Mouse (Mus musculus) neural tube, embryonic 15.5 days (tissue): ENCODE measurements around the gene Scd2. TPM values are rescaled to one million over a fixed set of nuclear protein-coding genes. Genes with fewer than 3 reads are reported as not detected.
A peak's percentile ranks its signal among the peaks of the same experiment; 100 is the strongest.

Experiments
- ATAC-seq: fragments of 200-750 bp; cut with Nextera tagmentation; 2 replicates; pipeline ENCODE4 v1.8.0; 2017; ENCODE audit warnings: mild to moderate bottlenecking, moderate TSS enrichment, moderate library complexity; ENCODE audit not compliant: low FRiP score
- H3K27ac ChIP-seq: fragments of 300-500 bp; sonication (generic); replicated peaks from 2 replicates; pipeline ENCODE4 v1.5.1; 2015; ENCODE audit warnings: mild to moderate bottlenecking, inconsistent platforms
- H3K27me3 ChIP-seq: fragments of 300-500 bp; sonication (generic); replicated peaks from 2 replicates; pipeline ENCODE4 v1.6.1; 2015; ENCODE audit warnings: inconsistent platforms
- H3K36me3 ChIP-seq: fragments of 300-500 bp; sonication (generic); 2 replicates; pipeline ENCODE4 v1.6.1; 2015; ENCODE audit warnings: inconsistent platforms
- H3K4me1 ChIP-seq: fragments of 300-500 bp; sonication (generic); 2 replicates; pipeline ENCODE4 v1.6.1; 2015; ENCODE audit warnings: inconsistent platforms
- H3K4me2 ChIP-seq: fragments of 300-500 bp; sonication (generic); 2 replicates; pipeline ENCODE4 v1.6.1; 2015; ENCODE audit warnings: inconsistent platforms, mild to moderate bottlenecking, moderate library complexity
- H3K4me3 ChIP-seq: fragments of 300-500 bp; sonication (generic); replicated peaks from 2 replicates; pipeline ENCODE4 v1.5.1; 2015; ENCODE audit warnings: mild to moderate bottlenecking, inconsistent platforms
- H3K9ac ChIP-seq: fragments of 300-500 bp; sonication (generic); replicated peaks from 2 replicates; pipeline ENCODE4 v1.6.1; 2015; ENCODE audit warnings: mild to moderate bottlenecking, inconsistent platforms
- H3K9me3 ChIP-seq: fragments of 300-500 bp; sonication (generic); replicated peaks from 2 replicates; pipeline ENCODE4 v1.6.1; 2016; ENCODE audit warnings: inconsistent platforms
- WGBS: fragments of 180-500 bp; shearing (Covaris S2); methylation state at CpG from one replicate; pipeline ENCODE4 v1.1.7; 2015; ENCODE audit warnings: mixed read lengths; 5-methylcytosine and 5-hydroxymethylcytosine counted together
- polyA plus RNA-seq: library from polyadenylated mRNA; unstranded; fragments of >200 nt; fragmentation: Nextera tagmentation; extraction: Ambion mirVana; gene quantifications from 2 replicates; pipeline ENCODE4 v1.2.1, GENCODE M21; 2015

Scd2 gene
- polyA plus RNA-seq, 1 experiment from 2014 or later, result 264 TPM

DNA sequence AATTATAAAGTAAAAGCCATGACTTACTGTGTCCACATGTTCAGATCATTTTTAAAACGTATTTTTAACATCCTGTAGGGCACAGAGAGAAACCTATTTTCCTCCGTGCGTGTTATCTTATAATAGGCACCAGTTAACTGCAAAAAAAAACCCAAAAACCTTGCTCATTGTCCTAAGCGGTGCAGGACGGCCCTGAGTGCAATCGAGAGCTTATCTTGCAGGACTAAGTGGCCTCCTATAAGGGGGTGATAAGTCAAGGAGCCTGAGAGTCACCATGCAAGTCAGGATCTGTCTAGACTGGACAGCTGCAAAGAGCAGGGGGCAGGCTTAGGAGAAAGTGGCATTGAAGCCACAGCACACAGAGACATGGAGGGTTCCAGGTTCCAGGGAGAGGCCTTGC lies 6.4 kb downstream of the Scd2 start:
- no peaks in the 10 kb centered on the region for H3K9me3 ChIP-seq
- H3K27ac ChIP-seq, result no peak overlapping the region
- peak overlapping the region; percentile 99 for H3K4me2 ChIP-seq
- H3K9ac ChIP-seq, result no peak overlapping the region; the same call in 1 of the 2 replicates
- peaks cover 96% of the 10 kb centered on the region for H3K4me1 ChIP-seq
- H3K27me3 ChIP-seq, result no peaks in the 10 kb centered on the region
- no peak for ATAC-seq
- WGBS, result 75% methylated on average over 6 of the region's 6 CpGs
- H3K4me3 ChIP-seq, result 0 out of 2 replicates have a peak overlapping the region, but pooled peaks have one; percentile 2
- peaks cover 81% of the 10 kb centered on the region for H3K36me3 ChIP-seq

DNA sequence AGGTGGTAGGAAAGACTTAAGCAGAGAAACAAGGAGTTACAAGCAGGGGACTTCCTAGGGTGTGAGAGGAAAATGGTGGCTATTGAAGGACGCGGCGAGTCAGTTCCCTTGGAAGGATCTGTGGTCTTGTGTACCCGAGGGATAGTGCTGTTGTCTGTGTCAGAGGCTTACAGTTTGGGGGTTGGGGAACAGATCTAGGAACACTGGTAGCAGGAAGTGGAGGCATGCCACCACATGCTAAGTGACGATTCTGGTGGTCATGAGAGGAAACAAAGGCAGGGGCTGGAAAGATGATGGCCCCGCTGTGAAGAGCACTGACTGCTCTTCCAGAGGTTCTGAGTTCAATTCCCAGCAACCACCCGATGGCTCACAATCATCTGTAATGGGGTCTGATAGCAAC lies 7.0 kb downstream of the Scd2 start:
- WGBS, result 81% methylated on average over 7 of the region's 7 CpGs
- Histone ChIP-seq H3K4me3 (0 out of 2 replicates have a peak overlapping the region, but pooled peaks have one; percentile 2), H3K4me1 (peaks cover 96% of the 10 kb centered on the region), H3K36me3 (peaks cover 87% of the 10 kb centered on the region), H3K27me3 (no peaks in the 10 kb centered on the region), H3K9me3 (no peaks in the 10 kb centered on the region), H3K9ac (no peak overlapping the region), H3K27ac (no peak overlapping the region), H3K4me2 (peak overlapping the region; percentile 99)
- no peak for ATAC-seq

DNA sequence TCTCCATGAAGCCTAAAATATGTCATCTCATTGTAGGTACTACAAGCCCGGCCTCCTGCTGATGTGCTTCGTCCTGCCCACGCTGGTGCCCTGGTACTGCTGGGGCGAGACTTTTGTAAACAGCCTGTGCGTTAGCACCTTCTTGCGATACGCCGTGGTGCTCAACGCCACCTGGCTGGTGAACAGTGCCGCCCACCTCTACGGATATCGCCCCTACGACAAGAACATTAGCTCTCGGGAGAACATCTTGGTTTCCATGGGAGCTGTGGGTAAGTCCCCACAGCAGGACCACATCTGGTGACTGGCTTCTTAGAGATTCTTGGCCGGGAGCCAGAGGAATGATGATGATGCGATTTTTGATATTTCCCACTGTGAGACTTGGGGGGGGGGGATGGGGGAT lies 7.7 kb downstream of the Scd2 start:
- 59% methylated on average over 16 of the region's 16 CpGs for WGBS
- Histone ChIP-seq H3K27me3 (no peaks in the 10 kb centered on the region), H3K4me1 (peaks cover 96% of the 10 kb centered on the region), H3K4me2 (peak overlapping the region; percentile 99), H3K36me3 (peaks cover 90% of the 10 kb centered on the region), H3K4me3 (no peak overlapping the region; the same call in 1 of the 2 replicates), H3K9ac (no peak overlapping the region), H3K9me3 (no peaks in the 10 kb centered on the region), H3K27ac (no peak overlapping the region)
- ATAC-seq, result no peak

DNA sequence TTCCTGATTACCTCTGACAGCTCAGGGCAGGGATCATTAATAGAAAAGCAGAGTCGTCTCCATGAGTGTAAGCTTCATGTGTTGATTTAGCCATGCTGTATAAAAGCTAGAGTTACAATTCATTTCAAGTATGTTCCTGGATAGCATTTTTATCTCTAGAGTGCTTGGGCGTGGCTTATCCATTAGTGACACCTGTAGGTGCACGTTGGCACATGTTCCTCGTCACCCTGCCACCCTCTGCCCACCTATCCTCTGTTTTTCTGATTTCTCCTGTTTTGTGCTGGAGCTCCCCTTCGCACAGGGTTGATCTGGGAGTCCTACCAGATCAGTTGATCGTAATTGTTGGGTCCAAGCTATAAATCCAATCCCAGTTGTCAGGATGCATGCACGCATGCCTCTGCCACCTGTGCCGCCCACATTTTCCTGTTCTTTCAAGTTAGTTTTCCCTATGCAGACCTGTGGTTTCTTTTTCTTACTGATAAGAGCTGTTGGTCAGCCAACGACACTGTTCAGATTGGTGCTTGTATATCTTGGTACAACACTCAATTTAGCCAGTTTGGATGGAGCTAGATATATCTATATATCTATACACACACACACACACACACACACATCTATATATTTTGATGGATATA lies 8.3 kb downstream of the Scd2 start:
- Histone ChIP-seq H3K4me3 (no peak overlapping the region), H3K4me2 (peak overlapping the region; percentile 19; the same call in 1 of the 2 replicates), H3K9ac (no peak overlapping the region), H3K27me3 (no peaks in the 10 kb centered on the region), H3K9me3 (no peaks in the 10 kb centered on the region), H3K36me3 (peaks cover 90% of the 10 kb centered on the region), H3K4me1 (peaks cover 96% of the 10 kb centered on the region), H3K27ac (no peak overlapping the region)
- ATAC-seq, result no peak
- 66% methylated on average over 9 of the region's 9 CpGs for WGBS

DNA sequence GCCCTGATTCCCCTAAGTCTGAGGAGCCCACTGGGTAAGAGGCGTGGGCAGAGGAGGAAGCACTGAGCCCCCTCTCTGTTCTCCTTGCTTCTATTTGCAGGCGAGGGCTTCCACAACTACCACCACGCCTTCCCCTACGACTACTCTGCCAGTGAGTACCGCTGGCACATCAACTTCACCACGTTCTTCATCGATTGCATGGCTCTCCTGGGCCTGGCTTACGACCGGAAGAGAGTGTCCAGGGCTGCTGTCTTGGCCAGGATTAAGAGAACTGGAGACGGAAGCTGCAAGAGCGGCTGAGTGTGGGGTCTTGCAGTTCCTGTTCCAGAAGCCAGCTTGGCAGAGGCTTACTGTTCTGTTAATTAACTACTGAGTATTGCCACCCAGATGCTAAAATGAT lies 9.4 kb downstream of the Scd2 start:
- 79% methylated on average over 11 of the region's 11 CpGs for WGBS
- no peaks in the 10 kb centered on the region for H3K27me3 ChIP-seq
- peaks cover 95% of the 10 kb centered on the region for H3K36me3 ChIP-seq
- H3K4me3 ChIP-seq, result no peak overlapping the region
- H3K9me3 ChIP-seq, result no peaks in the 10 kb centered on the region
- ATAC-seq, result no peak
- H3K4me2 ChIP-seq, result peak overlapping the region; percentile 25
- H3K9ac ChIP-seq, result 0 out of 2 replicates have a peak overlapping the region, but pooled peaks have one; percentile 10
- H3K4me1 ChIP-seq, result peaks cover 93% of the 10 kb centered on the region
- H3K27ac ChIP-seq, result 0 out of 2 replicates have a peak overlapping the region, but pooled peaks have one; percentile 5

DNA sequence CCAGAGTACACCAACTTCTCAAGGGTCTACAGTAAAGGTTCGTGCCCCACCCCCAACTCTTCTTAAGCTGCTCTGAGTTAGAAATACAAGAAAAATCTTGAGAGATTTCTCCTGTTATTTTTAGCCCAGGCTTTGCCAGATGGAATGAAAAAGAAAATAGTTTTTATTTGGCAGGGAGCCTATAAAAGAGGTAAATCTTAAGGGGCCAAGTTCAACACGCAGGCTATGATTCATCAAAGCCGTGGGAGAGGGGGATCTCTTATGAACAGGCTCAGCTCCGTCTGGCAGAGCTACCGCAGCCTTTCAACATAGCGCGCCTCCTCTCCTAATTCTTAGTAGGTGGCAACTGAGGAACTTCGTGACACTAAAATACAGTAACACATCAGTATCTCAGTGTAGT lies 10.0 kb downstream of the Scd2 start:
- H3K36me3 ChIP-seq, result peaks cover 93% of the 10 kb centered on the region
- no peaks in the 10 kb centered on the region for H3K27me3 ChIP-seq
- no peak overlapping the region for H3K9ac ChIP-seq
- H3K4me2 ChIP-seq, result no peak overlapping the region
- H3K9me3 ChIP-seq, result no peaks in the 10 kb centered on the region
- ATAC-seq, result no peak
- peaks cover 87% of the 10 kb centered on the region for H3K4me1 ChIP-seq
- WGBS, result 79% methylated on average over 8 of the region's 8 CpGs
- H3K4me3 ChIP-seq, result no peak overlapping the region
- 0 out of 2 replicates have a peak overlapping the region, but pooled peaks have one; percentile 5 for H3K27ac ChIP-seq

DNA sequence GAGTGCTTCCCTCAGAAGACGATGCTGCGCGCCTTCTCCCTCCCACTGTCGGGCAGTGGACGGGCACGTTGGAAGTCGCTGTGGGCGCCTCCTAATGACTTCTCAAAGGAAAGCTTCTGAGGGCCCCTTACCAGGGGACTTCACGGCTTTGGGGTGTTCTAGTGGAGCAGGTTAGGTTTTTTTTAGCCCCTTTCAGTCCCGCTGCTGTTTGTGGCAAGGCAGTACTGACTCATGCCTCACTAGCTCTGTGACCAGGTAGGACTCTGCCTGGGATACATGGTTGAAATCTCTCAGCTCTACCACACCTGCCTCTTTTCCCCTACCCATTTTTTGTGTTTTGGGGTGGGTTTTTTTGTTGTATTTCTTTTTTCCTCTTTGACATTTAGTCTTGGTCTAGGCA lies 10.9 kb downstream of the Scd2 start:
- 80% methylated on average over 10 of the region's 10 CpGs for WGBS
- no peaks in the 10 kb centered on the region for H3K9me3 ChIP-seq
- H3K27me3 ChIP-seq, result no peaks in the 10 kb centered on the region
- no peak overlapping the region for H3K9ac ChIP-seq
- no peak for ATAC-seq
- no peak overlapping the region for H3K27ac ChIP-seq
- H3K4me3 ChIP-seq, result no peak overlapping the region
- peaks cover 78% of the 10 kb centered on the region for H3K4me1 ChIP-seq
- H3K4me2 ChIP-seq, result no peak overlapping the region
- peaks cover 84% of the 10 kb centered on the region for H3K36me3 ChIP-seq

DNA sequence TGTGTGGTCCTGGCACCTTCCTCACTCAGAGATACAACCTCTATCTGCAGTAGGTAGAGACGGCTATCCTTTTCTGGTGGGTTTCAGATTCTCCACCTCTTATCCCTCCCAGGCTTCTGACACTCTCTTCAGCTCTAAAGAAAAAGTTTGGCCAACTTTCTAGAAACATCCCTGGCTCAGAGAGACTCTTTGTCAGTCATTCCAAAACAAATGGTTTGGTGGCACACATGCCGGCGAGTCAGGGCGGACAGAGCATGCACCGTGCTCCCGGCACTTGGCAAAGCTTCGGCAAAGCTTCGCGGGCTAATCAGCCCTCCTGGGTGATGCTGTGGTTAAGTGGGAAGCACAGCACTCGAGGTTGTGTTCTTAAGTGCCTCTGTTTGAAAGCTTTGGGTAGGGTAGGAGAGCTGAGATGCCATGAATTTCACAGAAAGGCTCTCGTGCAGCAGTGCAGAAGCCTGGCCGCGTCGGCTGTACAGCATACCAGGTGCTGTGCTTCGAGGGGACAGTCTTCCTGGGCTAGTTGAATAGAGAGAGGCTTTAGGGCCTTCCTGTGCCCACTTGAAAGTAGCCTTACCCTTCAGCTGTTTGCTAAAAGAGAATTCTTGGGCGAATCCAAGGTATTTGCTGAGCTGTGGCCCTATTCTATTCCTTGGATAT lies 11.5 kb downstream of the Scd2 start:
- Histone ChIP-seq H3K4me3 (no peak overlapping the region), H3K9ac (no peak overlapping the region), H3K4me1 (peaks cover 72% of the 10 kb centered on the region), H3K4me2 (no peak overlapping the region), H3K9me3 (no peaks in the 10 kb centered on the region), H3K27me3 (no peaks in the 10 kb centered on the region), H3K27ac (0 out of 2 replicates have a peak overlapping the region, but pooled peaks have one; percentile 18), H3K36me3 (peaks cover 81% of the 10 kb centered on the region)
- no peak for ATAC-seq
- 88% methylated on average over 16 of the region's 16 CpGs for WGBS

GRCm38 (mm10) chr19:44305701-44306100 lies 12.2 kb downstream of the Scd2 start:
- Histone ChIP-seq H3K9me3 (no peaks in the 10 kb centered on the region), H3K36me3 (peaks cover 73% of the 10 kb centered on the region), H3K27ac (0 out of 2 replicates have a peak overlapping the region, but pooled peaks have one; percentile 18), H3K4me2 (no peak overlapping the region), H3K27me3 (no peaks in the 10 kb centered on the region), H3K4me1 (peaks cover 67% of the 10 kb centered on the region), H3K9ac (no peak overlapping the region), H3K4me3 (no peak overlapping the region)
- no peak for ATAC-seq
- 90% methylated on average over 15 of the region's 15 CpGs for WGBS

- Histone ChIP-seq H3K9me3 (no peaks in the 10 kb centered on the region), H3K4me1 (peaks cover 67% of the 10 kb centered on the region), H3K9ac (no peak overlapping the region), H3K36me3 (peaks cover 69% of the 10 kb centered on the region), H3K4me2 (no peak overlapping the region), H3K27me3 (no peaks in the 10 kb centered on the region), H3K27ac (0 out of 2 replicates have a peak overlapping the region, but pooled peaks have one; percentile 28), H3K4me3 (no peak overlapping the region)
- ATAC-seq, result no peak
- 69% methylated on average over 7 of the region's 7 CpGs for WGBS
Measured at GRCm38 (mm10) chr19:44306171-44306570, 12.7 kb downstream of the Scd2 start.

GRCm38 (mm10) chr19:44307101-44307914 lies 13.8 kb downstream of the Scd2 start:
- peaks cover 67% of the 10 kb centered on the region for H3K4me1 ChIP-seq
- WGBS, result 79% methylated on average over 9 of the region's 9 CpGs
- H3K4me3 ChIP-seq, result no peak overlapping the region
- H3K27ac ChIP-seq, result no peak overlapping the region
- H3K4me2 ChIP-seq, result no peak overlapping the region
- H3K27me3 ChIP-seq, result no peaks in the 10 kb centered on the region
- peaks cover 59% of the 10 kb centered on the region for H3K36me3 ChIP-seq
- no peak overlapping the region for H3K9ac ChIP-seq
- H3K9me3 ChIP-seq, result no peaks in the 10 kb centered on the region
- ATAC-seq, result no peak
